Mouse (Mus musculus) G1E (cell line): Measurements from ENCODE around the gene Gm10837.

Experiments used
- CTCF ChIP-seq: IDR thresholded peaks from 2 replicates; pipeline ENCODE4 v1.5.1; 2012; ENCODE audit warnings: low read depth, low read length, inconsistent platforms, mixed read lengths
- GATA1 ChIP-seq: IDR thresholded peaks from 2 replicates; pipeline ENCODE4 v1.6.1; 2012; ENCODE audit warnings: borderline replicate concordance, low read length, inconsistent platforms, mixed read lengths
- POLR2AphosphoS5 ChIP-seq: IDR thresholded peaks from 2 replicates; pipeline ENCODE4 v1.6.1; 2012; ENCODE audit warnings: low read depth, low read length, inconsistent platforms; ENCODE audit not compliant: insufficient replicate concordance

DNA sequence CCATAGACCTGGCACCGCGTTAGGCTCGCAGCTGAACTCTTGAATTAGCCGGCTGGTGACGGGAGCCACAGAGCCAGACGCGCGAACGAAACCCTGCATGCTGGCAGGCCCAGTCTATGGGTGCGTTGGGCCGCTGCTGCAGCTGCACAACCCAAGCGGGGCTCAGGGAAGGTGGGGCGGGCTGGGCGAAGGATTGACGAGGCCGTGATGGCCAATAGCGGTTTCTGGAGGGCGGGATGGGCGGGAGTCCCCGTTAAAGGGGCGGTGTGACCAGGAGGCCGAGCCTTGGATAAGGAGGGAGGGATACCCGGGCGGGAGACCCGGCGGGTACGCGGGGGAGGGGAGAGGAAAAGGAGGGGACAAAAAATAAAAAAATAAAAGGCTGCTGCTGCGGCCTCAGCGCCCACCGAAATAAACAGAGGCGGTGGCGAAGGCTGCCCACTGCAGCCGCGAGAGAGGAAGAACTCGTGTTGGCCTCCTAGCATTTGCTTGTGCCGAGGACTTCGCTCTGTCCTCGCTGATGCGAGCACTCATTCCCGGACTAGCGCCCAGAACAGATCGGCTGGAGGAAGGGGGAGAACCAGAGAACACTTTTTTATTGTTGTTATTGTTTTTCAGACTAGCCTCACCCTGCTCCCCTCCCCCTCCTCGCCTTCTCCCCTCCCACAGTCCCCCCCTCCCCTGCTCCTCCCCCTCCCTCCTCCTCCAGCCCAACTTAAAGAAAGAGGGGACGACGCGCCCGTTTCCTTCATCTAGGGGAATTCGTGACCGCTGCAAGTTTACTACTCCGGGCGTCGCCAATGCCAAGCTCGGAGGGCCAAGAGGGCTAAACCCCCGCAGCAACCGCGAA lies 16.1 kb upstream of the Gm10837 start:
- TF ChIP-seq GATA1: no peak
- TF ChIP-seq CTCF: no peak
- no peak for TF ChIP-seq POLR2AphosphoS5
